Mouse (Mus musculus): Measurements from ENCODE around the gene Pdap1.
"Not testable (repeated sequence)": the region's sequence is repeated elsewhere in the genome, so short reads cannot be mapped to it uniquely, and the experiment has no call there.

The Pdap1 gene

DNA sequence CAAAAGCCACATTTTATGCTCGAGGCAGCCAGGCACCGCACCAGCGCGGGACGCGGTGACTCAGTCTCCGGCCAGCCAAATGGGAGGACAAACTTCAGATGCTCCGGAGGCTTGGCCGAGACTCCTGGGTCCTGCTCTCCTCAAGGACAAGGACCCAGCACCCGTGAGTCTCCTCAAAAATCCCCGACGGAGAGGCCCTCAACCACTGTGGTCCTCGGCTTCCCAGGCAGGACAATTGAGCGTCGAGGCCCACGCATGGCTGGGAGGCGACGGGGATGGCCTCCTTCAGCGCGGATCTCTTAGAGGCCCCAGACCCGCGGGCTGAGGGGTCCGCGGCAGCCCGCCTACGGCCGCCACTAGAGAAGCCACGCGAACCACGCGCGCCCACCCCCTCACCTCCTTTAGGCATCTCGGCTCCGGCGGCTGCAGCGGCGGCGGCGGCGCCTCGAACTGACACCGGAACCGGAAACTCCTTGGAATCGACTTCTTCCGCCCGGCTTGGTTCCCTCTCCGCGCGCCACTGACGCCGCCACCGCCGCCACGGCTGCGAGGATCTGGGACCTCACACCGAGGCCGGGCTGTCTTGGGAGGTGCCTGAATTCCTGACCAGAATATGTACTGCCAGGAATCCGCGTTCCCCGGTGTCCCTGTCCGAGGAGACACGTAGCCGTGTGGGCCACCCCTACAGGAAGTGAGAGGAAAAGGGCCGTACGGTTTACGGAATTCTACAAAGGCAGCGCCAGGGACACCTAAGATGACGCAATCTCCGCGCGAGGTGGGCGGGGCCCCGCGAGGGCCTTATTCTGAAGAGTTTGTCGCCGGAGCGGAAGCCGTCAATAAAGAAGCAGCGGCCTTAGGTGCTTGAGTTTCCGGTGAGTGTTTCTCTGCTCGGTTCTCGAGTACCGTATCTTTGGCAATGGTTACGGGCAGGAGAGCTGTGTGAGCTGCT, at the start of gene Pdap1, which contains the start of gene Bud31:
Gene Pdap1 (minus strand): TSS at position 668 of the 949 bp plus-strand sequence.
Gene Bud31 (plus strand): TSS at position 792 of the 949 bp plus-strand sequence.
- peak; percentile 94 for DNase-seq (ENCODE audit: low spot score)

DNA sequence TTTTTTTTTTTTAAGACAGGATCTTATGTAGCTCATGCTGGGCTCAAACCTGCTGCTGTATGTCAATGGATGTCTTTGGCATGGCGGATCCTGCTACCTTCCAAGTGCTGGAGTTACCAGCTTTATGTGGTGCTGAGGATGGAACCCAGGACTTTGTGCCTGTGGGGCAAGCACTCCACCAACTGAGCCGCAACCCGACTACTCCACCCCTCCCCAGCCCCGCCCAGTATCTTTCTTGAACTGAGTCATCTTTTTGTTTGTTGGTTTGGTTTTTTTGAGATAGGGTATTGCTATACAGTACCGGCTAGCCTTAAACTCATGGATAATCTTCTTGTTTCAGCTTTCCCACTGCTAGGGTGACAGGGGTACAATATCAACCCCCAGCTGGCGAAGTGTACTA, 49.4 kb upstream of the Pdap1 start:
- DNase-seq (ENCODE audit: low spot score) = no peak

GRCm38 (mm10) chr5:145185244-145185643, 45.2 kb upstream of the Pdap1 start:
- no peak for DNase-seq (ENCODE audit: low spot score)

- peak; percentile 69 for DNase-seq (ENCODE audit: low spot score)
These were observed 38.5 kb upstream of the Pdap1 start for GRCm38 (mm10) chr5:145178461-145178980.

- no peak for DNase-seq (ENCODE audit: low spot score)
These were observed 27.2 kb upstream of the Pdap1 start for GRCm38 (mm10) chr5:145167306-145167661.

GRCm38 (mm10) chr5:145166536-145167305, 26.7 kb upstream of the Pdap1 start, which contains the start of the genes Ptcd1 and Cpsf4:
Gene Ptcd1 (minus strand): TSS chr5:145167108.
Gene Cpsf4 (plus strand): TSS chr5:145167213.
- DNase-seq (ENCODE audit: low spot score) = peak; percentile 98

DNA sequence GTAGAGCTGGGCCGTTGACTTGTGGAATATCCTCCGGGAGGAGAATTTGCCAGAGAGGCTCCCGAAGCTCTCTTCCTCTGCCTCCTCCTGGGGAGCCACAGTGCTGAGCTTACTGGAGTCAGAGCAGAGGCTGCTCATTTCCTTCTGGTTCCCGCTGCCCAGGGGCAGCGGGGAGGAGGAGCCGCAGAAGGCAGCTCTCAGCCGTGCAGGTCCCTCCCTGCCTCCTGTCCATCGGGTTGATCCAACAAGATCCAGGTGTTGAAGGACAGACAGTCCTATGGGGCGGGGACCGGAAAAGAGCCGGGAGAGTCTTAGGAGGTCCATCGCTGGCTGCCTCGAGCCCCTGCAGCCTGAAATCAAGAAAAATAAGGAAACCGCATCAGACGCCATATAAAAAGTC, 25.1 kb upstream of the Pdap1 start:
- DNase-seq (ENCODE audit: low spot score) = no peak

GRCm38 (mm10) chr5:145164710-145165109, 24.7 kb upstream of the Pdap1 start:
- no peak for DNase-seq (ENCODE audit: low spot score)

- DNase-seq (ENCODE audit: low spot score) = no peak
These were observed 21.3 kb upstream of the Pdap1 start for GRCm38 (mm10) chr5:145161361-145161760.

- DNase-seq (ENCODE audit: low spot score) = no peak
These were observed 12.7 kb upstream of the Pdap1 start for GRCm38 (mm10) chr5:145152690-145153089.

DNA sequence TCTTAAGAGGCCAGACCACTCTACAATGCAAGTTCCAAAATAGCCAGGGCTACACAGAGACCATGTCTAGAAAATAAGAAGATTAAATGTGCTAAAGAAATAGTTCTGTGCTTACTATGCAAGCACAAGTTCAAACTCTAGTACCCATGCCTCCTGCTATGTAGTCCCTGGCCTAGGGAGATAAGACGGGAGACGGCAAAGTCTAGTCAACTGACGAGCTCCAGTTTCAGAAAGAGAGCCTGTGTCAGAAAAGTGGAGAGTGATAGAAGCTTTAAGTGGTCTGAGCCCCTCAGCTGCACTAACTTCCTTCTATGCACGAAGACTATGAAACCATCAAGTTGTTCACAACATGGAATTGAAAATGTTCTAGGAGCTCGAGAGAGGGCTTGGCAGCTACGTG, 9.3 kb upstream of the Pdap1 start:
- no peak for DNase-seq (ENCODE audit: low spot score)

DNA sequence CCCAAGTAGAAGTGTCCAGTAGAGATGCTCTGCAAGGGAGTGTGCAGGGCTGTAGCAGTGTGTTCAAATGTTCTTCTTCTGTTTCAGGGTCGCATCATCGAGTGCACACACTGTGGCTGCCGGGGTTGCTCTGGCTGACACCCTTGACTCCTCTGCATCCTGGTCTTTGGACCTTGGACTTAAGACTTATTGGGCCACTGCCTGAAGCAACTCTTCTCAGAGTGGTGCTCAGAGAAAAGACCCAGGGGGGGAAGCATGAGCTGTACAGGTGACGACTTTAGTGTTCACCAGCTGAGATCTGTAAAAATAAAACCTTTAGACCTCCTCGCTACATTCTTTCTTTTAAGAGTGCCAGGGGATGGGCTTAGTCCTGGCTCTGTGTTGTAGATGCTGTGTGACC, 7.7 kb upstream of the Pdap1 start:
- peak; percentile 61 for DNase-seq (ENCODE audit: low spot score)

DNA sequence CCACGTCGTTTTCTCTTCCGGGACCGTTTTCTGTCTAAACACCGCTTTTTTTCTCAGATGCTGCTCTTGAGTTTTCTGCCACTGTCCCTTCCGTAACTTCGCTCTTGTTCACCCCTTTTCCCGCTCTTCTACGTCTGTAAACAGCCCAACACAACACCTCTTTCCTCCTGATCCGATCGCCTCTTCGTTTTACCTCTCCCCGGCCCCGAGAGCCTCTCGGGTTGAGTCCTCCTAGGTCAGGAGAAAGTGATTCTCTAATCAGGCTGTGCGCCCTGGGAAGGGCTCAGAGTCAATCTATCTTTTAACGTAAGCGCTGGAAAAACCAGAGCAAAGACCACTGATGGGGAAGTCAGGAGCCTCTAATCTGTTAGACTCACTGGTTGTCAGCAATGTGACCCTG, 573 bp upstream of the Pdap1 start:
- DNase-seq (ENCODE audit: low spot score) = no peak

DNA sequence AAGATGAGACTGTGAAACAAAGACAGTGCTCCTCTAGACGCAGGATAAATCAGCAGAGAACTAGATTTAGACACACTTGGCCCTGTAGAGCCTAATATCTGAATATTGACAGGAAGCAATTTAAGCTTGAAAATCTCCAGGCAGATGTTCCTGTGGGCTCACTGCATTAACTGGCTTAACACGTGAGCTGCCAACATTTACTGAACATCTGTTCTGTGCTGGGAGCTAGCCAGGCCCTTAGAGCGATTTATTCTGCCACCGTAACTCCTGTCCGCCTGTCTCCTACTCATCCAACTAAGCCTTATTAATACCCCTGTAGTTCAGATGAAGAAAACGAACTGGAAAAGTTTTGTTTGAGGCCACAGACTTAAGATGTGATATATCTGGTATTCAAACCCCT, 1.2 kb downstream of the Pdap1 start:
- no peak for DNase-seq (ENCODE audit: low spot score)

DNA sequence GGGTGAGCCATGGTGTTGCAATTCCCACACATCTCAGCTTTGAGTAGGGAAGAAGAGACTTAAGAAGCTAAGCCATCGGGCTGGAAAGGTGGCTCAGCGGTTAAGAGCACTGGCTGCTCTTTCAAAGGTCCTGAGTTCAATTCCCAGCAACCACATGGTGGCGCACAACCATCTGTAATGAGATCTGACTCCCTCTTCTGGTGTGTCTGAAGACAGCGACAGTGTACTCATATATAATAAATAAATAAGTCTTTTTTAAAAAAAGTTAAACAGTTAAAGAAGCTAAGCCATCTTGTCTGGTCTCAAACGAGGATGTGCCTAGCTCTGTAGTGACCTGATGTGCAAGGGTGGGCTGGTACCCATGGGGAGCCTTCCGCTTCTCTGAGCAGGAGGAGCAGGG, 6.8 kb downstream of the Pdap1 start:
- DNase-seq (ENCODE audit: low spot score) = not testable (repeated sequence)

- no peak for DNase-seq (ENCODE audit: low spot score)
These were observed 9.0 kb downstream of the Pdap1 start for GRCm38 (mm10) chr5:145130995-145131394.

GRCm38 (mm10) chr5:145130191-145130590, 9.8 kb downstream of the Pdap1 start:
- DNase-seq (ENCODE audit: low spot score) = peak; percentile 47

- DNase-seq (ENCODE audit: low spot score) = not testable (repeated sequence)
These were observed 10.3 kb downstream of the Pdap1 start for GRCm38 (mm10) chr5:145129773-145130172.

- no peak for DNase-seq (ENCODE audit: low spot score)
These were observed 10.9 kb downstream of the Pdap1 start for GRCm38 (mm10) chr5:145129124-145129523.

- DNase-seq (ENCODE audit: low spot score) = no peak
These were observed 13.5 kb downstream of the Pdap1 start for GRCm38 (mm10) chr5:145126580-145126979.

DNA sequence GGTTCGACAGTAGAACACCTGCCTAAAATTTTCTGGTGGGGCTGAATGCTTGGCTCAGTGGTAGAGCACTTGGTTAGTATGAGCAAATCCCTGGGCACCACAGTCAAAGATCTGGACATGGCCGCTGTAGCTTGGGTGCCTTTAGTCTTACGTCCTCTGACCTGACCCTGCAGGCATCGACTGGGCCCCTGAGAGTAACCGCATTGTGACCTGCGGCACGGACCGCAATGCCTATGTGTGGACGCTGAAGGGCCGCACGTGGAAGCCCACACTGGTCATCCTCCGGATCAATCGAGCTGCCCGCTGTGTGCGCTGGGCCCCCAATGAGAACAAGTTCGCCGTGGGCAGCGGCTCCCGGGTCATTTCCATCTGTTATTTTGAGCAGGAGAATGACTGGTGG, 16.6 kb downstream of the Pdap1 start:
- DNase-seq (ENCODE audit: low spot score) = no peak

- DNase-seq (ENCODE audit: low spot score) = no peak
These were observed 19.1 kb downstream of the Pdap1 start for GRCm38 (mm10) chr5:145120921-145121320.

GRCm38 (mm10) chr5:145119385-145119784, 20.7 kb downstream of the Pdap1 start:
- no peak for DNase-seq (ENCODE audit: low spot score)
